In genomic region chr9:119631899-119632533, GRCm38 (mm10) we compare ENCODE assay signal across 8 mouse cellular contexts. TPM values are rescaled to one million over a fixed set of nuclear protein-coding genes. Genes with fewer than 3 reads are reported as not detected.
A peak's percentile ranks its signal among the peaks of the same experiment; 100 is the strongest.
DNase-seq lines count a peak whose midpoint lies in the region; ATAC-seq lines count a peak whose summit lies in the region.

No protein-coding gene starts in this region.

- peaks cover 98% of the 10 kb centered on the region for H3K27me3 ChIP-seq in kidney, embryonic 15.5 days

- H3K9me3 ChIP-seq in kidney, embryonic 15.5 days (replicated peaks) = no peaks in the 10 kb centered on the region

- H3K4me2 ChIP-seq in kidney, embryonic 15.5 days = peak overlapping the region; percentile 30

- H3K4me3 ChIP-seq in kidney, embryonic 15.5 days (replicated peaks) = no peak overlapping the region

- peak; percentile 87 for ATAC-seq in kidney, embryonic 15.5 days (replicated peaks; ENCODE audit: low FRiP score)

- WGBS in kidney, embryonic 15.5 days = 8% methylated on average over 15 of the region's 15 CpGs

- H3K4me1 ChIP-seq in kidney, embryonic 15.5 days = peaks cover 21% of the 10 kb centered on the region

- H3K36me3 ChIP-seq in kidney, embryonic 15.5 days = no peaks in the 10 kb centered on the region

- H3K27ac ChIP-seq in kidney, embryonic 15.5 days = no peak overlapping the region

- no peak overlapping the region for H3K9ac ChIP-seq in kidney, embryonic 15.5 days

- DNase-seq in gastrocnemius, adult 18-20 months (ENCODE audit: low spot score) = peak; percentile 11
- no peak for DNase-seq in gastrocnemius, adult 8-10 months (ENCODE audit: low spot score in 2 of 2)
- peak; percentile 34 for DNase-seq in brain, adult 2 months (ENCODE audit: low read depth, low spot score)
- DNase-seq in heart, adult 8-10 months (ENCODE audit: low spot score) = peak; percentile 60
- peak; percentile 73 for DNase-seq in testis, postnatal 10 days (ENCODE audit: low spot score)
- DNase-seq in retina, postnatal 1 day = no peak
- DNase-seq in thymus, postnatal 36 days = no peak

RNA-seq across cellular contexts. Expression of gene Scn5a, which starts 53.2 kb away (rescaled TPM):
- under 1 TPM; 0.07 to 0.09 TPM for total RNA-seq in gastrocnemius, adult 18-20 months (2021)
- under 1 TPM; 0.05 to 0.17 (median 0.15) TPM for total RNA-seq in gastrocnemius, adult 8-10 months (2022)
- total RNA-seq in heart, adult 8-10 months (2022) = 100 to 1,000 TPM; 176 to 234 (median 203) TPM
- 0.19 and 0.32 TPM in 2 replicates for polyA plus RNA-seq in kidney, embryonic 15.5 days (2015; fragmentation: Nextera tagmentation; extraction: Ambion mirVana)

Comparison
In these comparisons a context has a peak if more than half of its experiments do, and no peak if none do; other contexts are left out.
1. DNase-seq: peak in gastrocnemius, adult 18-20 months (single experiment), brain, adult 2 months (single experiment), heart, adult 8-10 months (single experiment) and testis, postnatal 10 days (single experiment); none in gastrocnemius, adult 8-10 months (0 of 2), retina, postnatal 1 day (single experiment) and thymus, postnatal 36 days (0 of 2).
2. RNA of gene Scn5a, which starts 53.2 kb away (total RNA-seq): 176 to 234 TPM in heart, adult 8-10 months; 0.05 to 0.17 TPM in gastrocnemius, adult 8-10 months and 0.07 to 0.09 TPM in gastrocnemius, adult 18-20 months; every median in the first group is over 100 times any median in the second.